Mouse (Mus musculus) retina, postnatal 7 days (tissue): Measurements from ENCODE around the gene Epgn.

Source experiments
- DNase-seq: peaks from one replicate; pipeline ENCODE4 v3.0.0-alpha.2; 2012; ENCODE audit warnings: low read depth, low spot score

The Epgn gene

DNA sequence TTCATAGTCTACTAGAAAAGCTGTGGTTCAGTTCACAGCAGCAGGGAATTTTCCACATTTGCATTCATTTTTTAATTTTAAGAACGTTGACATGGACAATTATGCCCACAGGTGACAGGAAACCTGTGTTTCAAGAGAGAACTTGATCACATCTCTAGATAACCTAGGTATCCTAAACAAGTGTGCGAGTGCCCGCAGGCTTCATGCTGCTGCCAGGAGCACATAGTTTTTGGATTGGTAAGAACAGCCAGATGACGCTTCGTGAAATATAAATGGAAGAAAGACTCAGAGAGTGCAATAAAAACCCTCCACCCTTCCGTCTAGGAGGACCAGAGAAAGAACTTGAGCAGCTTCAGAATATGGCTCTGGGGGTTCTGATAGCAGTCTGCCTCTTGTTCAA, at the start of gene Epgn:
Epgn (plus strand) TSS at position 301 of the 400 bp plus-strand sequence.
- no peak for DNase-seq

DNA sequence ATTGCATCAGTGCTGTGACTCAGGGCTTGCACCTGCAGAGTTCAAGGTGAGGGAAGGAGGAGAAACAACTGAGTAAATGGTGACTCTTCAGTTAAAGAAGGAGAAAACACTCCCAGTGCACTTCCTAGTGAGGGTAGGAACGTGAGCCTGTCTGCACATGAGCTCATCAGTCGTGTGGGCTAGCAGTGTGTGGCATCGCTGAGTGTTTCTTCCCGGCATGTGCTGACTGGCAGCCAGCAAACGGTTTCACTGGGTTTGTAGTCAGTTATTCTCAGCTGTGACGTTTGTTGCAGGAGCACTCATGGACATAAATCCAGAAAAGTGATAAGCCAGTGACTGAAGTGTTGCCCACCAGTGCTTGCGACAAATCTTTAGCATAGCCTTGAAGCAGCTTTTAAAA, 47.0 kb upstream of the Epgn start:
- DNase-seq, result no peak

DNA sequence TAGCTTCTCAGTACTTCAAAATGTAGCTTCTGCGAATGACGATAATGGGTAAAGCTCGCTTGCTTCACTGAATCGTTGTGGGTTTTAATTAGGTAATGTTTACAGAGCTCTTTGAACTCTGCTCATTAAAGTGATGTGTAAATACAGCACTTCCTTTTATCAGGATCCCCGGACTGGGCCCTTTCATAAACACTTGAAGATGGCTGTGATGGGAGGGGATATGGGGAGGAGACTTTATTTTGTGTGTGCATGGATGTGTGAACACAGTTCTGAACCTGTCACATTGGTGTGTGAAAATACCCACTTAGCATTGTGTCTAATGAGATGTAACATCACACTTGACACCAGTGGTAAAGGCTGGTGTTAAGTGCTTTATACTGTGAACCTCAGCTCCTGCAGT, 39.7 kb upstream of the Epgn start:
- no peak for DNase-seq

DNA sequence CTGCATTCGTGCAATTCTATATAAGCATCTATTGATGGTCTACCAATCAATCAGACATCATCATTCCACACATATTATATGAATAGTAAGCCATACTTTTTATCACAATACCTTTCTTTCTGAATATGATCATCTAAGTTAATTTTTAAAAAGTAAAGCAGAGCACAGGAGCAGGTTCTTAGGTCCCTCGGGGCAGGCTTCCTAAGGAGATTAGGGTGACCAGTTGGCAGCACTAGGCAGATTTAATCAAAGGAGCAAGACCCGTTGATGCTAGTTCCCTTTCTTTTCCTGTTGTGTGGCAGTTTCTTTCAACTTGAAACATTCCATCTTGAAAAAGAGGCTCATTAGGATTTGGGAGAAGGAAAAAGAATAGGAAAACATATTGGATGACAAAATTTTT, 39.1 kb upstream of the Epgn start:
- no peak for DNase-seq

DNA sequence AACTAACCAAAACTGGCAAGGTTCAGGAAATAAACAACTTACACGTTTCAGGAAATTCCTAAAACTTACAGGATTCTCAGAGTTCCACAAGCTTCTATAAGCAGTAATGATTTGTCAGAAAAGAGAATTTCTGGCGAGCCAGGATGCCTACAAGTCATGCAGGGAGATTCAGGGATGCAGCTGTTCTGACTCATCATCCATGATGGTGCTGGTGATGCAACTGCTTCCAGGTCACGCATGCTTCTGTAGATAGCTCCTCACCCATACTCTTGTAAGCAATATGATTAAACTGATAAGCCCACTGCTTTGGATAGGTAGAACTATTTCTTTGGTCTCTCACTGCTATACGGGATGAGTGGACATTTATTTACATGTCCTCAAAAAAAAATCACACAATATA, 38.7 kb upstream of the Epgn start:
- no peak for DNase-seq

DNA sequence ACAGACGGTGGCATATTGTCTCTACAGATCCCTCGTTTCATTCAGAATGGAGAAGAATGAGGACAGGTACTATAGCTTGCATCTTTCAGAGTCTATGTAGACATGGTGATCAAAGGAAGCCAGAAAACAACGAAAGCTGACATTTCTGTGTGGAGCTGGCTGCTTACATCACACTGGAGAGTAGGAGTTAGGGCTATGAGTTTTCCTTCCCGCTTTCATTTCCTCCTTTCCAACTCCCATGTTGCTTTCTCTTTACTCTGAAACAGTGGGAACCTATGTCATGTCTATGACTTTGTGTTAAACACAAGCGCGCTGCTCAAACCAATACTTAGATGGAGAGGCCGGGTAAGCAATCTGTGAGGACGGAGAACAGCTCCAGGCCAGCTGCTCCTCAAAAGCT, 27.3 kb upstream of the Epgn start:
- no peak for DNase-seq

DNA sequence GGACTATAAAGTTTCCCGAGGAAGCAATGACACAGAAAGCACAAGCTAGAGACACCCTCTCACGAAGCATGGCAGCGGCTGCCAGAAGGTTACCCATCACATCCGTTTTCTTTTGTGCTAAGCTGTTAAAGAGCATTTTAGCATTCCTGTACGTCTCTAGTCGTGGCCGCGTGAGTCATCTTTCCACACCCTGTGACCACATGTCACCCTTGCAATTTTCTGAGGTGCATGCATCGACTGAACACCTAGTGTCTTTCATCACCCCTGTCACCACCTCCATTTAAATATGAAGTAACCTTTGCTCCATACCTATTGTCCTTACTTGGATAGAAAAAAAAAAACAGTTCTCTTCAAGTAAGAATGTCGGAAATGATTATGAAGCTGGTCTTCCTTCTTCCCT, 12.0 kb upstream of the Epgn start:
- no peak for DNase-seq

DNA sequence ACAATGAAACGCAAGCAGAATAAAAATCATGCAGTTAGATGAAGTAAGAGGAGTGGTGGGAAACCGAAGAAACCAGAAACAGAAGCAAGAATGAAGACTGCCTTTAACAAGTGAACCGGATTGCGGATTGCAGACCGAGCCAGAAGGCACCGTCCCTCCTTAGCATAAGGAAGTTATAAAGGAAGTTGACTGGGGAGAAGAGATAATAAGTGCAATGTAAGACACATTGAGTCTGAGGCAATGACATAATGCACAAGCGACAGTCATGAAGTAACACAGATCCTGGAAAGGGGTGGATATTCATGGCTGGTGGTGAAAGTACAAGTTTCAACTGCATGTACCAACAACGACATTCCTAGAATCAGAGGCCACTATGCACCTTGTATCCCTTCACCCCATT, 4.2 kb upstream of the Epgn start:
- no peak for DNase-seq

DNA sequence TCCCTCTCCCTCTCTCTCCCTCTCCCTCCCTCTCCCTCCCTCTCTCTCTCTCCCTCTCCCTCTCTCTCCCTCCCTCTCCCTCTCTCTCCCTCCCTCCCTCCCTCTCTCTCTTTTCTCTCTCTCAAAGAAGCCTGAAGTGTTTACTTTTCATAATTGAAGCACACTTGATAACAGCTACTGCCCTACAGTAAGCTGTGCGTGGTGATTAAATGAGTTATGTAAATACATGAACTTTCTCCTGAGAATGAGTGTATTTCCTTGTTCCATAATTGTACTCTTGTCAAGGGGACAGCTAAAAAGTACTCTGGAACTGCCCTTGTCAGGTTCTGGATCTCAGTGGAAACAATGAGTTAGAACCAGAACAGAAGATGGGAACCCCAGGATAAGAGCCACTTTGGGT, 576 bp downstream of the Epgn start:
- DNase-seq, result no peak

DNA sequence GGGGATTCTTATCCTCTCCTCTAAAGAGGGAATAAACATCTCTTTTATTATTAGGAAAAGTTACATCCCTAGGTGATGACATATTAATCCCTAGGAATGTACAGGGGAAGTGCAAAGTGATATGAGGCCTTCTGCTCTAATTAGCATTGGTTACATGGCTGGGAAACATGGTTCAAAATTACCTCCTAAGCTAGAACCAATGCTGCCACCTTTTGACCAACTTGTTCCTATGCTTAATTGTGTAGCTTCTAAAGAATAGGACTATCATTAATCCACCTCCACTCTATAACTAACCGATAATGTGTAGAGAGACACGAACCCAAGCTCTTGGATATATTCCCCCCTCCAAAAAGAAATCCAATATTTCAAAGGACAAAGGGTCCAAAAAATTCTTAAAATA, 3.4 kb downstream of the Epgn start:
- no peak for DNase-seq

DNA sequence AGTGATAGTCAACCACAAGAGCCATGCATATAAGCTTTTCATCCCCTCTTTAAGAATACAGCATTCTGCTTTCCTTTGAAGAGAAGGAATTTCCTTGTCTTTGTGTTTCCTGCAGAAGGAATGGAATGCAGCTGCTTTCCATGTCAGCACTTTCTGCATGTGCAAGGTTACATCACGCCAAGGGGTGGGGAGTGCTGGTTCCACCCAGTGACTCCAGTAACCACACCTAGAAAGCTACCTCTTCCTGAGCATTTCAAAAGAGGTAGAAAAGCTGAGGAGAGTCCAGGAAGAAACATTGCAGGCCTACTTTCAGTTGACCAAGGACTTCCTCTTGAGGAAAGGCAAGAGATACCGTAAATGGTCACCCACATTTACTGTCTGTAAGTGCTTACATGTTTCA, 8.1 kb downstream of the Epgn start:
- DNase-seq, result no peak

DNA sequence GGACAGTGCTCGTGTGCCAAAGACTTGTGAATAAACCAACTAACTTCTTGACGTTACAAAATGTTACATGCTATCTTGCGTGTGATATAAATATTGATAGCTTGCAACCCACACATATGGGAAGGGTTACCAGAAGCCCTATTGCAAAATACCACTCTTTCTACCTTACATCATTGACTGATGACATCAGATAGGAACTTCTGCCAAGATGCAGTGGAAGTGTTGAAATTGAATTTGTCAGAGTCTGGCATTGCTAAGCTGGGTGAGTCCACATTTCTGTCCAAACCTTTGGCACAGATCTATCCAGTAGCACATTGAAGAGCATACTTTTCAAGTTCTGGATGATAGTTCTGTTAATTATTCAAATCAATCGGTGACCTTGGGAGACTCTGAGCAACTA, 9.4 kb downstream of the Epgn start:
- DNase-seq, result no peak

DNA sequence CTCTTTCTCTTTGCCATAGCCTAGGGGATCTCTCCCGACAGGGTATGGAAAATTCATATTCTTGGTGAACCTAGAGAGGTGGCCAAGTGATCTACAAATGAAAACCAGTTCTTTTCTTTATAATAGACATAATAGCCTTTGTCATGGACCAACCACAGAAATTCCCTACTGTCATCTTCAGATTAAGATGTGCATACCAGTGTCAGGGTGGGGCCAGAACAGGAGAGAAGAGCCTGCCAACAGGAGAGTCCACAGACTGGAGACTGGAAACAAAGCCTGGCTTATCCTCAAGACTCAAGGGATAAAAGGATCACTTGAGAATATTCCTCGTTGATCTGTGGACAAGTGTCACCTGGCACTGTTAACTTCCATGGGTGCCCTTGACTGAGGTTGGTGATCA, 10.5 kb downstream of the Epgn start:
- DNase-seq, result no peak

DNA sequence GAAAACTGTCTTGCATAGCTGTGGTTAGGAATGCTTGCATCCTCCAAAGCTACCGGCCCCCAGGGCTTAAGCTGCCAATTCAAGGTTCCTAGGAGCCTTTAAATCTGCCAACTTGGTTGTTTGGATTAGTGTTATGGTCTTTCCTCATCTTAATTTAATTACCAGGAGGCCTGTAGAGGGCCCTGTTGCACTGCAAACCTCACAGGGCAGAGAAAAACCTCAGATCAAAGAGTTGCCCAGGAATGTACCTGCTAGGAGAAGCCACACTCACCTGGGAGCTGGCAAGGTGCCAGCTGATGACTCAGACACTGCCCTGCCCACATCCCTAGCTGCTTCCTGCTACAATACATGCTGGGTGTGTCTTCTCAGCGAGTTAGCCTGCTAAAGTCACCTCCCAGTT, 11.3 kb downstream of the Epgn start:
- no peak for DNase-seq

DNA sequence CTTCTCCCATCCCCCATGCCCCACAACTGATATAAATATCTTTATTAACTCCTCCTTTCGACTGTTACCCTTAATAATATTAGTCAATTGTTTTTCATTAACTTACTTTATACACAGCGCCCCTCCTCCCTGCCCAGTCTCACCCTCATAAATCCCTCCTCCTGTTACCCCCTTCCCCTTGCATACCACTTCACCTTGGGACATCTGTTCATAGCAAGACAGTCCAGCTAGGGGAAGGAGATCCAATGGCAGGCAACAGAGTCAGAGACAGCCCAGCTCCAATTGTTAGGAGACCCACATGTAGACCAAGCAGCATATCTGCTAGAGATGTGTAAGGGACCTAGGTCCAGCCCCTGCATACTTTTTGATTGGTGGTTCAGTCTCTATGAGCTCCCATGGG, 11.7 kb downstream of the Epgn start:
- no peak for DNase-seq

DNA sequence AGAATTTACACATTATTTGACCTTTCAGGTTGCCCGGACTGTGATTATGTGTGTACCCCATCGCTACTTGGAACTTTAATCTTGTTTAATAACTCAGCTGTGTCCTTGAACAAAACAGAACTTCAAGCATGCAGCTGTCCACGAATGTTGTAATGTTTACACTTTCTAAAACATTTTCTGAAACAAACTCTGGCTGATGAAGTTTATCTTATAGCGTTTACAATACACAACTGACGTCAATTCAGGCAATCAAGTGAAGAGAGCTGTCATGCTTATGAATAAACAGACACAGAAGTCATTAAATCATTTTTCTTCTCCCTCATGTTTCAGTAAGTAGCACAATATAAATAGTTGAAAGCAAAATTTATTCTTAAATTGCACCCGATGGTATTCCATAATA, 20.7 kb downstream of the Epgn start:
- DNase-seq, result no peak

DNA sequence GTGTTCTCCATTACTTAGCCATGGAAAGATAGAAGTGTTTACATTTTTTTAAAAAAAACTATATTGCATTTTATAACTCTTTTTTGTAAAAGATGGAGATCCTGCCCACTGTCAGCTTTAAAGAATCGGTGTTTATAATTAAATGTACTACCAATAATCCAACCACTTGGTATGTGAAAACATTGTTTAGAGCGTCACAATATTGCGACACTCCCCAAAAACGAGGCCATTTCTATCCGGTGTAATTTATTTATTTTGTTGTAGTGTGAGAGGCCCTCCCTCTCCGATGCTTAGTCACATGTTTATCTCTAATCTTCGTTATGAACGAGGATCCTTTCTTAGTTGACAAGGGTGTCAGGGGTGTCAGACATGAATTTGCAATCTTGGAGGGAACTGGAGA, 21.1 kb downstream of the Epgn start:
- no peak for DNase-seq

DNA sequence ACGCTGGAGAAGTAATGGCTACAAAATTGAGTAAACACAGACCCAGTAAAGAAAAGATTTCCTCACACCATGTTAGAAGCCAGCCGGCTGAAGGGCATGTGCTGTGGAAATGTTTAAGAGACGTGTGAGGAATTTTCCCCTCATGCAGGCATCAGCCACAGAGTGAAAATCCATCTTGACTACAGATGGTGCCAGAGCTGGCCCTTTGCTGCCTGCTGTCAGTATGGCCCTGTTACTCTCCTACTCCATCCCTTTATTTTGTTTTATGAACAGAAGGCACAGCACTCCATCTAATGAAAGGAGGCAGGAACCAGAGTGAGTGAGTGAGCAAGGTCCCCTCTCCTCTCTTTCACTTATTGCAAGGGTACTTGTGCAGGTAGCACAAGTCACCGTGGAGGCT, 45.1 kb downstream of the Epgn start:
- no peak for DNase-seq

DNA sequence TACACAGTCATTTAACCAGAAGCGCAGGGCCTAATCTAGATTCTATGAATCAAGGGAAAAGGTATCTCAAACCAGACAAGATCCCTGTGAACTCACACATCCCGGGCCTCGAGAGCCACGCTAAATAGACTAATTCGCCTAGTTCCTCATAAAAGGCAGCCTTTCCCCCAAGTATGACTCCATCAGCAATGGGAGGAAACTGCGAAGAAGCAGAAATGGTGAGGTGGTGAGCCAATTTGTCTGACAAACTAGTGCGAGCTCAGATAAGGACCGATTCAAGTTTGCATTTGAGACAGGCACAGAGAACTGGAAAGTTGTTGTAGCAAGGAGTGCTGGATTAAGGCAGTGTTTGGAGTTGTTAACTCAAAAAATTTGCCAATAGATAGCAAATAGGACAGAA, 46.4 kb downstream of the Epgn start:
- DNase-seq, result no peak

DNA sequence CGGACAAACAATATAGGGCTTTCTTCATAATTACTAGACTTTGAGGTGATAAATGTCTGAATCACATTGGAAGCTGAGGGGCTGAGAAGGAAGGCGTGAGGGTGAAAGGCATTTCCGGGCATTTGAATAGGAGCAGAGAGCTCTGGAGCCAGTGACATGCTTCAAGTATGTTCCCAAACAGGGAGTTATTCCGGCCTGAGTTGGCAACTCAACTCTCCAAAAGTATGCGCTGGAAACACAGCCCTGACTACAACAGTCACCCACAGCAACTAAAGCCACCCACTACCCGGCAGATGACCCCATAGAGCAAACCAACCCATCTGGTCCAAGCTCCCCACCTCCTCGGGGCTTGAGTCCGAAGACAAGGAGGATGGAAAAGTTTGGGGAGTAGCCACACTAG, 46.8 kb downstream of the Epgn start:
- DNase-seq, result no peak

DNA sequence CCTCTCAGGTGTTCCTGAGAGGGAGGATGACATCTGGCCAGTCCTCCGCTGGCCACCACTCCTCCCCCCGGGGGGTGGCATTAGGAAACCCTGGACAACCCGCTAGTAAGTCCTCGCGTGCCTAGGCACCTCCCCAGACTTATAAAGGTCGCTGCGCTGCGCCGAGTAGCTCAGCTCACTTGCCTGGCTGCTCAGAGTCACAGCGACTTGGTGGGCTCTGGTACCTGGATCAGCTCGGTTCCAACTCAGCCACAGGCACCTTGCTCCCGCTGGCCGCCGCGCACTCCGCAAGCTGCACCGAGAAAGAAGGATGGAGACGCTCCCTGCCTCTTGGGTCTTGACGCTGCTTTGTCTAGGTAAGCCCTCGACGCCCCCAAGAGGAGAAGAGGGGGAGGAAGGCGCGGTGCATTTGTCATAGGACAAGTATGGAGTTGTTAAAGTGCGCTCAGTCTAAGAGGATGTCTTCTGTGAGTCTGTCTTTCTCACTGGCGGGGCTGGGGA, 47.2 kb downstream of the Epgn start, which contains the start of gene Ereg:
Ereg (plus strand) TSS at position 173 of the 501 bp plus-strand sequence.
- no peak for DNase-seq

DNA sequence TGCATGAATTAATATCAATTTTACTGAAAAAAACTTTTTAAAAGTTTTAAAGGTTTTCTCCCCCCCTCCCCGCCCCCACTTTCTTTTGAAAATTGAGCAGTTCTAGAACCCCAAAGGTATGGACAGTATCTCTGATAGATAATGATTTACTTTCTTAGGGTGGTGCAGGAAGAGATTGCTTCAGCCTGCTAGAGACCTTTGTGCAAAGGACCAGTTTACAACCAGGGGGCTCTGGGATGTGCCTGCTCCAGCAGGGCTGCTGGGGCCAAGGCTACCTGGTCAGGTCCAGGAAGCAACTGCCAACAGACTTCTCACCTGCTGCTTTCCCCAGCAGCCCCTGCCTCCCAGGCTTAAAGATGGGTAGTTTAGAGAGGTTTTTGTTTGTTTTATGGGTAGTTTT, 47.8 kb downstream of the Epgn start:
- DNase-seq, result no peak

DNA sequence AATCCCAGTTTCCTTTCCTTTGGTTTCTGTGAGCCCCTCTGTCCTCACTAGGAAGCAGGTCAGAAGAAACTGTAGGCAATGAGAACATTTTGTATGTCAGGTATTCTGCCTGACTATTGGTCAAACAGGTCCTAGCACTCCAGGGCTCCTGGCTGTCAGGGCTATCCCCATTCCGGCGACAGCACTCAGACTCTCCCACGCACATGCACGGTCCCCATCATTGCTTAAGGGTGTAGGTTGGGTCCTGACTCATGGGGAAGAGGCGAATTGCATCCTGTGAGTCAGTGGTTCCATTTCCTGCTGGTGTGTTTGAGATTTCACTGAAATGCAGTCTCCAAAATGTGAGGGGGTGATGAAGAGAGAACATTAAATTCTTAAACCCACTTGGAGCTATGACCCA, 55.8 kb downstream of the Epgn start:
- no peak for DNase-seq
